Mouse (Mus musculus) bone marrow macrophage, adult 2 months (primary cell): ENCODE results near the gene Btbd6.

Experiments
- CTCF ChIP-seq: IDR thresholded peaks from 2 replicates; pipeline ENCODE4 v1.5.1; 2012; ENCODE audit warnings: low read depth, mild to moderate bottlenecking, low read length, moderate library complexity
- POLR2A ChIP-seq: IDR thresholded peaks from 2 replicates; pipeline ENCODE4 v1.6.1; 2012; ENCODE audit warnings: mild to moderate bottlenecking, low read depth, low read length, borderline replicate concordance

DNA sequence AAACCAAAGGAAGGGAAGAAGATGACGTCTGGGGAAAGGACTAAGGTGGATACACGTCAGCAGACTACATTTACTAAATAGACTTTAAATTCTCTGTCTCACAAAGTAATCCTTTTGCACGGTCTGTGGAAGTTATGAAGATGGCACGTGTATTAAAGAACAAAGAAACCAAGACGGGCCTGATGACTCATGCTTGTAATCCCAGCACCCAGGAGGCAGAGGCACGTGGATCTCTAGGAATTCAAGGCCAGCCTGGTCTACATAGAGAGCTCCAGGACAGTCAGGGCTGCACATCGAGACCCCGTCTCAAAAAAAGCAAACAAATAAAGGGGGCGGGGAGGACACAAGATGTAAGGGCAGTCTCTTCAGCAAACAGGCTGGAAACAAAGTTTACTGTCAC, 1.5 kb upstream of the Btbd6 start:
- TF ChIP-seq CTCF (no peak), POLR2A (no peak)
